18 mouse cellular contexts compared by ENCODE assay signal in the genomic region with DNA sequence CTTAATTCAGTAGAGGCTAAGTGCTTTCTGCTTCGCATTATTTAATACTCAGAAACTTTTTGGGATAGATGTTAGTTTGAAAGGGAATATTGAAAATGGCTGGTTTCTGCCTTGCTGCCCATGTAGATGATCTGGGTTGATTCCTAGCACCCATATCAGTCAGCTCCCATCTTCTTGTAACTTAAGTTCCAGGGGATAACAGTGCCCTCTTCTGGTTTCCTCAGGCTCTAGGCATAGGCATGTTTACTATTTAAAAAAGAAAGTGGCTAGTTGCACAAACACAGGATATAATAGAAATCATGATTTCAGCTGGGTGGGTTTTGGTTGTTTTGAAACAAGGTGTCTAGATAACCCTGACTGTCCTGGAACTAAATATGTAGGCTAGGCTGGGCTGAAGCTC. TPM values are rescaled to one million over a fixed set of nuclear protein-coding genes. Genes with fewer than 3 reads are reported as not detected.
DNase-seq lines count a peak whose midpoint lies in the region; ATAC-seq and TF ChIP-seq lines count a peak whose summit lies in the region.
"Had no signal": no experiment of that assay in that cellular context is flagged by ENCODE, and none has a peak within 500 bp of the region (broad histone marks: within the 10 kb centered on the region; RNA-seq: fewer than 3 reads in every experiment).

No protein-coding gene starts in this region.

- no peak for TF ChIP-seq EP300 in lung, postnatal 0 days (IDR thresholded peaks at IDR 0.05)

- no peak for DNase-seq in lung, postnatal 0 days (ENCODE audit: low spot score)
- DNase-seq in lung, postnatal 36 days = no peak
- peak; percentile 51 for DNase-seq in NIH3T3 (ENCODE audit: low read depth)
- DNase-seq in spleen, postnatal 10 days (ENCODE audit: low spot score in 2 of 2) = no peak
- DNase-seq in gastrocnemius, postnatal 14 days = no peak
- DNase-seq: cerebellum, postnatal 10 days; heart, adult 18-20 months; kidney, postnatal 10 days; layer of hippocampus, adult 9-11 months had no signal

- H3K27ac ChIP-seq in intestine, postnatal 0 days (ENCODE audit: low read depth, low read length) = no peak overlapping the region
- no peak overlapping the region for H3K27ac ChIP-seq in intestine, embryonic 16.5 days (ENCODE audit: low read length)
- H3K27ac ChIP-seq in lung, postnatal 0 days (ENCODE audit: low read length) = no peak overlapping the region
- H3K27ac ChIP-seq: heart, embryonic 15.5 days; hindbrain, embryonic 10.5 days; intestine, embryonic 15.5 days; neural tube, embryonic 12.5 days had no signal

- peaks cover 62% of the 10 kb centered on the region for H3K36me3 ChIP-seq in intestine, postnatal 0 days (ENCODE audit: control insufficient read depth, insufficient read depth)
- peaks cover 16% of the 10 kb centered on the region; the same call in 1 of the 2 replicates for H3K36me3 ChIP-seq in intestine, embryonic 16.5 days (ENCODE audit: control insufficient read depth, insufficient read depth, low read length)
- peaks cover 32% of the 10 kb centered on the region; the same call in 1 of the 2 replicates for H3K36me3 ChIP-seq in lung, postnatal 0 days (ENCODE audit: insufficient read depth, low read length)

- intact Hi-C loops in gastrocnemius, postnatal 14 days (cut with DNase I; ENCODE audit: low total_unique reads) = no loop called here

- no peak overlapping the region for H3K4me3 ChIP-seq in intestine, postnatal 0 days (ENCODE audit: low read depth, low read length)
- no peak overlapping the region for H3K4me3 ChIP-seq in intestine, embryonic 16.5 days (ENCODE audit: low read length)
- no peak overlapping the region for H3K4me3 ChIP-seq in lung, postnatal 0 days (ENCODE audit: low read depth, low read length)
- H3K4me3 ChIP-seq: heart, embryonic 15.5 days; hindbrain, embryonic 10.5 days; intestine, embryonic 15.5 days; megakaryocyte, embryonic 14.5 days; neural tube, embryonic 12.5 days had no signal

- ATAC-seq in intestine, postnatal 0 days = no peak
- ATAC-seq in intestine, embryonic 16.5 days = no peak
- no peak for ATAC-seq in lung, postnatal 0 days
- ATAC-seq: CD4-positive, CD25-positive, alpha-beta regulatory T cell, adult 4 months; forebrain, embryonic 14.5 days; intestine, embryonic 15.5 days had no signal

- H3K9ac ChIP-seq in intestine, postnatal 0 days (ENCODE audit: low read depth, low read length) = no peak overlapping the region
- no peak overlapping the region for H3K9ac ChIP-seq in intestine, embryonic 16.5 days (ENCODE audit: low read depth, low read length)
- H3K9ac ChIP-seq in lung, postnatal 0 days (replicated peaks; ENCODE audit: low read depth) = no peak overlapping the region
- H3K9ac ChIP-seq: heart, embryonic 15.5 days; intestine, embryonic 15.5 days; neural tube, embryonic 12.5 days had no signal

- TF ChIP-seq CTCF in intestine, postnatal 0 days (IDR thresholded peaks at IDR 0.05; ENCODE audit: low read depth) = peak; percentile 56
- TF ChIP-seq CTCF in lung, postnatal 0 days (IDR thresholded peaks at IDR 0.05) = peak; percentile 45

- WGBS in intestine, postnatal 0 days = 100% methylated on average over 1 of the region's 1 CpGs
- WGBS in intestine, embryonic 16.5 days = 100% methylated on average over 1 of the region's 1 CpGs
- WGBS in lung, postnatal 0 days = 96% methylated on average over 1 of the region's 1 CpGs

- H3K27me3 ChIP-seq in intestine, postnatal 0 days (replicated peaks; ENCODE audit: control insufficient read depth, insufficient read depth, low read length) = no peaks in the 10 kb centered on the region
- no peaks in the 10 kb centered on the region for H3K27me3 ChIP-seq in intestine, embryonic 16.5 days (replicated peaks; ENCODE audit: control insufficient read depth, insufficient read depth, low read length)
- no peaks in the 10 kb centered on the region for H3K27me3 ChIP-seq in lung, postnatal 0 days (replicated peaks; ENCODE audit: insufficient read depth, low read length)
- H3K27me3 ChIP-seq: heart, embryonic 15.5 days; intestine, embryonic 15.5 days; megakaryocyte, embryonic 14.5 days; neural tube, embryonic 12.5 days had no signal

- H3K4me2 ChIP-seq in intestine, postnatal 0 days (replicated peaks; ENCODE audit: low read depth) = no peak overlapping the region
- H3K4me2 ChIP-seq in intestine, embryonic 16.5 days (ENCODE audit: low read depth, low read length) = no peak overlapping the region
- no peak overlapping the region for H3K4me2 ChIP-seq in lung, postnatal 0 days (replicated peaks; ENCODE audit: low read depth, low read length)
- H3K4me2 ChIP-seq: heart, embryonic 15.5 days; intestine, embryonic 15.5 days; neural tube, embryonic 12.5 days had no signal

- H3K9me3 ChIP-seq in intestine, postnatal 0 days (ENCODE audit: control insufficient read depth) = no peaks in the 10 kb centered on the region
- H3K9me3 ChIP-seq in intestine, embryonic 16.5 days (ENCODE audit: control insufficient read depth, low read length) = no peaks in the 10 kb centered on the region
- H3K9me3 ChIP-seq in lung, postnatal 0 days (ENCODE audit: low read length) = no peaks in the 10 kb centered on the region
- H3K9me3 ChIP-seq: heart, embryonic 15.5 days; hindbrain, embryonic 10.5 days; intestine, embryonic 15.5 days; megakaryocyte, embryonic 14.5 days; neural tube, embryonic 12.5 days had no signal

- H3K4me1 ChIP-seq in intestine, postnatal 0 days (replicated peaks; ENCODE audit: control insufficient read depth, insufficient read depth, low read length) = 0 out of 2 replicates have a peak, but pooled peaks cover 5% of the 10 kb centered on the region
- H3K4me1 ChIP-seq in intestine, embryonic 16.5 days (ENCODE audit: control insufficient read depth, insufficient read depth, low read length) = peaks cover 4% of the 10 kb centered on the region; the same call in 1 of the 2 replicates
- peaks cover 4% of the 10 kb centered on the region; the same call in 1 of the 2 replicates for H3K4me1 ChIP-seq in lung, postnatal 0 days (ENCODE audit: insufficient read depth, low read depth, low read length)

RNA-seq across cellular contexts. Expression of gene Bzw1, which starts 3.5 kb away (rescaled TPM):
- polyA plus RNA-seq in intestine, postnatal 0 days (2015; fragmentation: Nextera tagmentation; extraction: Ambion mirVana) = 207 and 216 TPM in 2 replicates
- 261 and 276 TPM in 2 replicates for polyA plus RNA-seq in intestine, embryonic 16.5 days (2015; fragmentation: Nextera tagmentation; extraction: Ambion mirVana)
- polyA plus RNA-seq in lung, postnatal 0 days (2015; fragmentation: Nextera tagmentation; extraction: Ambion mirVana) = 201 and 206 TPM in 2 replicates
- 10 to 100 TPM; 54.4 to 73.9 TPM for total RNA-seq in gastrocnemius, postnatal 14 days (2021)

RNA-seq across cellular contexts. Expression of gene Clk1, which starts 27.7 kb away (rescaled TPM):
- 95.8 and 103 TPM in 2 replicates for polyA plus RNA-seq in intestine, postnatal 0 days (2015; fragmentation: Nextera tagmentation; extraction: Ambion mirVana)
- 131 and 137 TPM in 2 replicates for polyA plus RNA-seq in intestine, embryonic 16.5 days (2015; fragmentation: Nextera tagmentation; extraction: Ambion mirVana)
- polyA plus RNA-seq in lung, postnatal 0 days (2015; fragmentation: Nextera tagmentation; extraction: Ambion mirVana) = 236 and 247 TPM in 2 replicates
- 10 to 100 TPM; 25.2 to 44.5 TPM for total RNA-seq in gastrocnemius, postnatal 14 days (2021)

RNA-seq across cellular contexts. Expression of gene Nif3l1, which starts 48.8 kb away (rescaled TPM):
- 24.9 TPM in 2 replicates for polyA plus RNA-seq in intestine, postnatal 0 days (2015; fragmentation: Nextera tagmentation; extraction: Ambion mirVana)
- polyA plus RNA-seq in intestine, embryonic 16.5 days (2015; fragmentation: Nextera tagmentation; extraction: Ambion mirVana) = 35.6 and 37.7 TPM in 2 replicates
- 13.0 and 14.9 TPM in 2 replicates for polyA plus RNA-seq in lung, postnatal 0 days (2015; fragmentation: Nextera tagmentation; extraction: Ambion mirVana)
- 1 to 10 TPM; 9.3 to 9.5 TPM for total RNA-seq in gastrocnemius, postnatal 14 days (2021)

RNA-seq across cellular contexts. Expression of gene Ppil3, which starts 49.1 kb away (rescaled TPM):
- 24.6 and 28.0 TPM in 2 replicates for polyA plus RNA-seq in intestine, postnatal 0 days (2015; fragmentation: Nextera tagmentation; extraction: Ambion mirVana)
- polyA plus RNA-seq in intestine, embryonic 16.5 days (2015; fragmentation: Nextera tagmentation; extraction: Ambion mirVana) = 40.9 and 53.6 TPM in 2 replicates
- polyA plus RNA-seq in lung, postnatal 0 days (2015; fragmentation: Nextera tagmentation; extraction: Ambion mirVana) = 31.3 and 35.1 TPM in 2 replicates
- 10 to 100 TPM; 14.6 to 15.3 TPM for total RNA-seq in gastrocnemius, postnatal 14 days (2021)
